Mouse (Mus musculus) heart, adult 2 months (tissue): ENCODE data around the gene Tlr5. TPM values are rescaled to one million over a fixed set of nuclear protein-coding genes. Genes with fewer than 3 reads are reported as not detected.

Experiments
- DNase-seq, 2 experiments: peaks; one replicate each; pipeline ENCODE4 v3.0.0; 2021
- H3K27ac ChIP-seq: fragments of 200-600 bp; 2 replicates; pipeline ENCODE4 v1.8.1; 2022
- H3K27me3 ChIP-seq: fragments of 200-500 bp; 2 replicates; pipeline ENCODE4 v1.6.1; 2012; ENCODE audit warnings: mild to moderate bottlenecking, low read length, inconsistent platforms, mixed read lengths; ENCODE audit not compliant: control insufficient read depth, insufficient read depth
- H3K36me3 ChIP-seq: fragments of 200-500 bp; 2 replicates; pipeline ENCODE4 v1.6.1; 2012; ENCODE audit warnings: low read length, inconsistent platforms; ENCODE audit not compliant: control insufficient read depth, insufficient read depth
- H3K4me1 ChIP-seq: fragments of 200-500 bp; 2 replicates; pipeline ENCODE4 v1.6.1; 2011; ENCODE audit warnings: low read length; ENCODE audit not compliant: control insufficient read depth, insufficient read depth
- H3K4me3 ChIP-seq: fragments of 200-600 bp; 2 replicates; pipeline ENCODE4 v1.8.1; 2022
- H3K79me2 ChIP-seq: fragments of 200-500 bp; replicated peaks from 2 replicates; pipeline ENCODE4 v1.6.1; 2012; ENCODE audit warnings: mild to moderate bottlenecking, inconsistent platforms, low read length, moderate library complexity, mixed read lengths; ENCODE audit not compliant: control insufficient read depth, insufficient read depth
- H3K9ac ChIP-seq: fragments of 200-500 bp; 2 replicates; pipeline ENCODE4 v1.6.1; 2012; ENCODE audit warnings: low read depth, mild to moderate bottlenecking, control low read depth, inconsistent platforms, low read length, mixed read lengths
- CTCF ChIP-seq: fragments of 200-600 bp; IDR thresholded peaks from 2 replicates; pipeline ENCODE4 v1.8.1; 2022; ENCODE audit warnings: antibody characterized with exemption, mild to moderate bottlenecking, moderate library complexity
- EP300 ChIP-seq: fragments of 200-500 bp; IDR thresholded peaks from 2 replicates; pipeline ENCODE4 v1.6.1; 2011; ENCODE audit warnings: low read depth, low read length, control low read depth; ENCODE audit not compliant: insufficient read depth
- POLR2A ChIP-seq: fragments of 200-500 bp; IDR thresholded peaks from 2 replicates; pipeline ENCODE4 v1.6.1; 2011; ENCODE audit warnings: mild to moderate bottlenecking, low read depth, low read length, control low read depth; ENCODE audit not compliant: insufficient read depth
- WGBS: fragments of 180-500 bp; shearing (Covaris S2); methylation state at CpG from one replicate; pipeline ENCODE4 v1.1.7; 2018; 5-methylcytosine and 5-hydroxymethylcytosine counted together
- intact Hi-C: fragments of 180-260 bp; cut with DNase I; formaldehyde crosslinking; loops from one replicate; pipeline ENCODE4 v1.15.1; 2025
- polyA plus RNA-seq: library from polyadenylated mRNA; depleted of rRNA; stranded (reverse); fragments of >200 nt; gene quantifications from 2 replicates; pipeline ENCODE4 v1.2.3, GENCODE M21; 2012
- total RNA-seq, 2 experiments: library from RNA; stranded (reverse); gene quantifications; 2 replicates each; pipeline ENCODE4 v1.2.3; 2021

The Tlr5 gene
- total and polyA plus RNA-seq, 3 experiments = 1.1 to 1.7 (median 1.2) TPM

- DNase-seq = no peak
- Histone ChIP-seq H3K36me3 (no peaks in the 10 kb centered on the region), H3K4me1 (no peaks in the 10 kb centered on the region), H3K79me2 (no peaks in the 10 kb centered on the region), H3K27me3 (no peaks in the 10 kb centered on the region), H3K27ac (no peak overlapping the region), H3K9ac (no peak overlapping the region), H3K4me3 (no peak overlapping the region)
- TF ChIP-seq POLR2A (no peak), CTCF (no peak), EP300 (no peak)
- intact Hi-C loops = no loop called here
- 91% methylated on average over 4 of the region's 4 CpGs for WGBS
Measured at GRCm38 (mm10) chr1:182914121-182914908, 40.3 kb upstream of the Tlr5 start.

GRCm38 (mm10) chr1:182916166-182916565 lies 38.4 kb upstream of the Tlr5 start:
- intact Hi-C loops = no loop called here
- 95% methylated on average over 5 of the region's 5 CpGs for WGBS
- Histone ChIP-seq H3K27ac (no peak overlapping the region), H3K36me3 (no peaks in the 10 kb centered on the region), H3K4me1 (no peaks in the 10 kb centered on the region), H3K79me2 (no peaks in the 10 kb centered on the region), H3K27me3 (no peaks in the 10 kb centered on the region), H3K4me3 (no peak overlapping the region), H3K9ac (no peak overlapping the region)
- no peak for TF ChIP-seq POLR2A
- no peak for TF ChIP-seq EP300
- TF ChIP-seq CTCF = no peak
- no peak for DNase-seq

- H3K27me3 ChIP-seq = no peaks in the 10 kb centered on the region
- no peak for DNase-seq
- TF ChIP-seq POLR2A (no peak), EP300 (no peak), CTCF (no peak)
- no peaks in the 10 kb centered on the region for H3K79me2 ChIP-seq
- intact Hi-C loops = no loop called here
- H3K9ac ChIP-seq = no peak overlapping the region
- no peak overlapping the region for H3K4me3 ChIP-seq
- H3K27ac ChIP-seq = no peak overlapping the region
- H3K36me3 ChIP-seq = no peaks in the 10 kb centered on the region
- 67% methylated on average over 8 of the region's 8 CpGs for WGBS
- no peaks in the 10 kb centered on the region for H3K4me1 ChIP-seq
Measured at GRCm38 (mm10) chr1:182918718-182919346, 35.8 kb upstream of the Tlr5 start.

GRCm38 (mm10) chr1:182922824-182923223 lies 31.8 kb upstream of the Tlr5 start:
- H3K9ac ChIP-seq = no peak overlapping the region
- TF ChIP-seq EP300 (no peak), POLR2A (no peak), CTCF (no peak)
- H3K4me1 ChIP-seq = no peaks in the 10 kb centered on the region
- intact Hi-C loops = no loop called here
- H3K36me3 ChIP-seq = no peaks in the 10 kb centered on the region
- peak in 1 of 2 experiments; percentile 21 for DNase-seq
- H3K4me3 ChIP-seq = no peak overlapping the region
- H3K27ac ChIP-seq = no peak overlapping the region
- 80% methylated on average over 4 of the region's 4 CpGs for WGBS
- H3K79me2 ChIP-seq = no peaks in the 10 kb centered on the region
- H3K27me3 ChIP-seq = no peaks in the 10 kb centered on the region

- WGBS = 86% methylated on average over 6 of the region's 6 CpGs
- H3K9ac ChIP-seq = no peak overlapping the region
- no peaks in the 10 kb centered on the region for H3K36me3 ChIP-seq
- no peaks in the 10 kb centered on the region for H3K27me3 ChIP-seq
- H3K27ac ChIP-seq = no peak overlapping the region
- H3K4me1 ChIP-seq = no peaks in the 10 kb centered on the region
- no peak for TF ChIP-seq POLR2A
- no peak for TF ChIP-seq EP300
- TF ChIP-seq CTCF = no peak
- no peak for DNase-seq
- no peaks in the 10 kb centered on the region for H3K79me2 ChIP-seq
- no peak overlapping the region for H3K4me3 ChIP-seq
- intact Hi-C loops = no loop called here
Measured at GRCm38 (mm10) chr1:182926465-182926864, 28.1 kb upstream of the Tlr5 start.
